Mouse (Mus musculus): ENCODE data around the gene Gadl1. TPM values are rescaled to one million over a fixed set of nuclear protein-coding genes. Genes with fewer than 3 reads are reported as not detected.
A peak's percentile ranks its signal among the peaks of the same experiment; 100 is the strongest.

The Gadl1 gene
- polyA plus RNA-seq, 1 experiment from 2014 or later: 0.51 TPM

GRCm38 (mm10) chr9:116091921-116092320, 182.7 kb downstream of the Gadl1 start:
- Histone ChIP-seq H3K4me1 (peaks cover 12% of the 10 kb centered on the region; the same call in 1 of the 2 replicates), H3K4me3 (no peak overlapping the region), H3K36me3 (peaks cover 51% of the 10 kb centered on the region), H3K9ac (no peak overlapping the region), H3K27ac (no peak overlapping the region), H3K9me3 (no peaks in the 10 kb centered on the region), H3K4me2 (no peak overlapping the region), H3K27me3 (no peaks in the 10 kb centered on the region)
- ATAC-seq (ENCODE audit: borderline replicate concordance, extremely low read depth, low FRiP score, low TSS enrichment): no peak
- 43% methylated on average over 5 of the region's 5 CpGs for WGBS

- Histone ChIP-seq H3K9me3 (no peaks in the 10 kb centered on the region), H3K9ac (no peak overlapping the region), H3K4me2 (no peak overlapping the region), H3K27ac (peak overlapping the region; percentile 44), H3K4me3 (no peak overlapping the region), H3K27me3 (no peaks in the 10 kb centered on the region), H3K36me3 (peaks cover 60% of the 10 kb centered on the region), H3K4me1 (peaks cover 23% of the 10 kb centered on the region)
- WGBS: 26% methylated on average over 16 of the region's 16 CpGs
- peak; percentile 87 for ATAC-seq (ENCODE audit: borderline replicate concordance, extremely low read depth, low FRiP score, low TSS enrichment)
These were observed 189.7 kb downstream of the Gadl1 start for GRCm38 (mm10) chr9:116098724-116099595.

GRCm38 (mm10) chr9:116099596-116099993, 190.3 kb downstream of the Gadl1 start:
- ATAC-seq (ENCODE audit: borderline replicate concordance, extremely low read depth, low FRiP score, low TSS enrichment): peak; percentile 12; the same call in 1 of the 2 replicates
- H3K4me3 ChIP-seq: no peak overlapping the region
- H3K27ac ChIP-seq: peak overlapping the region; percentile 44
- H3K9ac ChIP-seq: no peak overlapping the region
- WGBS: 61% methylated on average over 6 of the region's 6 CpGs
- H3K27me3 ChIP-seq: no peaks in the 10 kb centered on the region
- H3K4me2 ChIP-seq: no peak overlapping the region
- H3K9me3 ChIP-seq: no peaks in the 10 kb centered on the region
- peaks cover 23% of the 10 kb centered on the region for H3K4me1 ChIP-seq
- peaks cover 67% of the 10 kb centered on the region for H3K36me3 ChIP-seq

GRCm38 (mm10) chr9:116100015-116100414, 190.8 kb downstream of the Gadl1 start:
- WGBS: 71% methylated on average over 9 of the region's 9 CpGs
- ATAC-seq (ENCODE audit: borderline replicate concordance, extremely low read depth, low FRiP score, low TSS enrichment): no peak
- peak overlapping the region; percentile 44; the same call in 1 of the 2 replicates for H3K27ac ChIP-seq
- no peak overlapping the region for H3K4me2 ChIP-seq
- peaks cover 23% of the 10 kb centered on the region for H3K4me1 ChIP-seq
- H3K9ac ChIP-seq: no peak overlapping the region
- no peaks in the 10 kb centered on the region for H3K27me3 ChIP-seq
- no peaks in the 10 kb centered on the region for H3K9me3 ChIP-seq
- H3K4me3 ChIP-seq: no peak overlapping the region
- H3K36me3 ChIP-seq: peaks cover 71% of the 10 kb centered on the region

- H3K36me3 ChIP-seq: peaks cover 81% of the 10 kb centered on the region
- WGBS: 62% methylated on average over 11 of the region's 11 CpGs
- no peak for ATAC-seq (ENCODE audit: borderline replicate concordance, extremely low read depth, low FRiP score, low TSS enrichment)
- no peak overlapping the region for H3K9ac ChIP-seq
- peaks cover 23% of the 10 kb centered on the region for H3K4me1 ChIP-seq
- H3K4me3 ChIP-seq: no peak overlapping the region
- H3K9me3 ChIP-seq: no peaks in the 10 kb centered on the region
- H3K27ac ChIP-seq: no peak overlapping the region
- H3K27me3 ChIP-seq: no peaks in the 10 kb centered on the region
- no peak overlapping the region for H3K4me2 ChIP-seq
These were observed 192.6 kb downstream of the Gadl1 start for GRCm38 (mm10) chr9:116101842-116102241.

- Histone ChIP-seq H3K9ac (no peak overlapping the region), H3K4me1 (peaks cover 9% of the 10 kb centered on the region), H3K4me3 (no peak overlapping the region), H3K4me2 (no peak overlapping the region), H3K9me3 (no peaks in the 10 kb centered on the region), H3K36me3 (peaks cover 93% of the 10 kb centered on the region), H3K27ac (no peak overlapping the region), H3K27me3 (no peaks in the 10 kb centered on the region)
- no peak for ATAC-seq (ENCODE audit: borderline replicate concordance, extremely low read depth, low FRiP score, low TSS enrichment)
- 84% methylated on average over 17 of the region's 17 CpGs for WGBS
These were observed 195.5 kb downstream of the Gadl1 start for GRCm38 (mm10) chr9:116104770-116105169.

- Histone ChIP-seq H3K4me2 (no peak overlapping the region), H3K4me1 (0 out of 2 replicates have a peak, but pooled peaks cover 4% of the 10 kb centered on the region), H3K9ac (no peak overlapping the region), H3K9me3 (no peaks in the 10 kb centered on the region), H3K27me3 (no peaks in the 10 kb centered on the region), H3K36me3 (peaks cover 88% of the 10 kb centered on the region), H3K27ac (no peak overlapping the region), H3K4me3 (no peak overlapping the region)
- ATAC-seq (ENCODE audit: borderline replicate concordance, extremely low read depth, low FRiP score, low TSS enrichment): no peak
- WGBS: 73% methylated on average over 2 of the region's 2 CpGs
These were observed 199.5 kb downstream of the Gadl1 start for GRCm38 (mm10) chr9:116108729-116109128.

- H3K9me3 ChIP-seq: no peaks in the 10 kb centered on the region
- H3K9ac ChIP-seq: no peak overlapping the region
- H3K4me2 ChIP-seq: no peak overlapping the region
- H3K27me3 ChIP-seq: no peaks in the 10 kb centered on the region
- H3K4me3 ChIP-seq: no peak overlapping the region
- 75% methylated on average over 9 of the region's 9 CpGs for WGBS
- no peak for ATAC-seq (ENCODE audit: borderline replicate concordance, extremely low read depth, low FRiP score, low TSS enrichment)
- peaks cover 70% of the 10 kb centered on the region for H3K36me3 ChIP-seq
- peaks cover 13% of the 10 kb centered on the region; the same call in 1 of the 2 replicates for H3K4me1 ChIP-seq
- H3K27ac ChIP-seq: 0 out of 2 replicates have a peak overlapping the region, but pooled peaks have one; percentile 19
These were observed 202.1 kb downstream of the Gadl1 start for GRCm38 (mm10) chr9:116111149-116111970.

GRCm38 (mm10) chr9:116114339-116114738, 205.1 kb downstream of the Gadl1 start:
- Histone ChIP-seq H3K4me2 (no peak overlapping the region), H3K4me3 (no peak overlapping the region), H3K36me3 (peaks cover 65% of the 10 kb centered on the region), H3K9me3 (no peaks in the 10 kb centered on the region), H3K9ac (no peak overlapping the region), H3K4me1 (peaks cover 22% of the 10 kb centered on the region; the same call in 1 of the 2 replicates), H3K27me3 (no peaks in the 10 kb centered on the region), H3K27ac (no peak overlapping the region)
- ATAC-seq (ENCODE audit: borderline replicate concordance, extremely low read depth, low FRiP score, low TSS enrichment): 0 out of 2 replicates have a peak, but pooled peaks have one; percentile 39
- WGBS: 21% methylated on average over 4 of the region's 4 CpGs

- no peak overlapping the region for H3K4me3 ChIP-seq
- no peak overlapping the region for H3K4me2 ChIP-seq
- no peak for ATAC-seq (ENCODE audit: borderline replicate concordance, extremely low read depth, low FRiP score, low TSS enrichment)
- no peak overlapping the region for H3K27ac ChIP-seq
- 91% methylated on average over 7 of the region's 7 CpGs for WGBS
- peaks cover 28% of the 10 kb centered on the region; the same call in 1 of the 2 replicates for H3K4me1 ChIP-seq
- no peak overlapping the region for H3K9ac ChIP-seq
- H3K27me3 ChIP-seq: no peaks in the 10 kb centered on the region
- H3K36me3 ChIP-seq: peaks cover 58% of the 10 kb centered on the region
- H3K9me3 ChIP-seq: no peaks in the 10 kb centered on the region
These were observed 206.6 kb downstream of the Gadl1 start for GRCm38 (mm10) chr9:116115875-116116274.

GRCm38 (mm10) chr9:116118332-116118872, 209.1 kb downstream of the Gadl1 start:
- Histone ChIP-seq H3K27ac (peak overlapping the region; percentile 82), H3K9me3 (no peaks in the 10 kb centered on the region), H3K4me3 (no peak overlapping the region), H3K4me1 (peaks cover 46% of the 10 kb centered on the region), H3K9ac (no peak overlapping the region), H3K36me3 (peaks cover 54% of the 10 kb centered on the region), H3K27me3 (no peaks in the 10 kb centered on the region), H3K4me2 (no peak overlapping the region)
- 66% methylated on average over 8 of the region's 8 CpGs for WGBS
- no peak for ATAC-seq (ENCODE audit: borderline replicate concordance, extremely low read depth, low FRiP score, low TSS enrichment)
